Mouse (Mus musculus) retina, postnatal 1 day (tissue): Measurements from ENCODE around the gene Lhx3.

Experiments
- DNase-seq: peaks from one replicate; pipeline ENCODE4 v3.0.0-alpha.2; 2012

The Lhx3 gene

DNA sequence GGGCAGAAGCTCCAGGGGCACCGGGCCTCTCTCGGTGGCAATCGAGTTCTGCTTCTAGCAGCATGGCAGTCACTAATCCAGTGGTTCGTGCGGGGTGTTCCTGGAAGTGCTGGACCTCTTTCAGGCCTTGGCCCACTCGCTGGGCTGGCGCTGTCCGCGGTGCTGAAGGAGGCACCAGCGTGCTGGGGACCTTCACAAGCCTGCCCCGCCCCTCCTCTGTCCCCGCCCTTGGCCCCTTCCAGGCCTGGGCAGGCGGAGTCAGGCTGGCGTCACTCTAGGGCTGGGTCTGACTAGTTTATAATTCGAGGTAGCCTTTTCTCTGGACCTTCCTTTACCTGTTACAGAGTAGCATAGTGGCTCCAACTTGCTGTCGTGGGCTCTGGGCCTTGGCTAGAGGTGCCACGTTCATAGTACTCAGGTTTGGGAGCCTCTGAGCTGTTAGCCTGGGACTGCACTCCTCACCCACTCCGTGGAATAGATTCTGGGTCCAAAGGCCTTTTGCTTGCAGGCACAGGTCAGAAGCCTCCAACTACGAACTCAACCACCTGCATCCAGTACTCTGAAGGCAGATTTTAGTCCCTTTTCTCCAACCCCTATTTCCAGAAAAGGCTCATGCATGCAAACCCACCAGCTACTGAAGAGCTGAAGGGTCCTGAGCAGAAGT lies at the start of gene Lhx3:
Gene Lhx3 (minus strand): TSS at position 164 of the 664 bp plus-strand sequence.
- peak; percentile 88 for DNase-seq

DNA sequence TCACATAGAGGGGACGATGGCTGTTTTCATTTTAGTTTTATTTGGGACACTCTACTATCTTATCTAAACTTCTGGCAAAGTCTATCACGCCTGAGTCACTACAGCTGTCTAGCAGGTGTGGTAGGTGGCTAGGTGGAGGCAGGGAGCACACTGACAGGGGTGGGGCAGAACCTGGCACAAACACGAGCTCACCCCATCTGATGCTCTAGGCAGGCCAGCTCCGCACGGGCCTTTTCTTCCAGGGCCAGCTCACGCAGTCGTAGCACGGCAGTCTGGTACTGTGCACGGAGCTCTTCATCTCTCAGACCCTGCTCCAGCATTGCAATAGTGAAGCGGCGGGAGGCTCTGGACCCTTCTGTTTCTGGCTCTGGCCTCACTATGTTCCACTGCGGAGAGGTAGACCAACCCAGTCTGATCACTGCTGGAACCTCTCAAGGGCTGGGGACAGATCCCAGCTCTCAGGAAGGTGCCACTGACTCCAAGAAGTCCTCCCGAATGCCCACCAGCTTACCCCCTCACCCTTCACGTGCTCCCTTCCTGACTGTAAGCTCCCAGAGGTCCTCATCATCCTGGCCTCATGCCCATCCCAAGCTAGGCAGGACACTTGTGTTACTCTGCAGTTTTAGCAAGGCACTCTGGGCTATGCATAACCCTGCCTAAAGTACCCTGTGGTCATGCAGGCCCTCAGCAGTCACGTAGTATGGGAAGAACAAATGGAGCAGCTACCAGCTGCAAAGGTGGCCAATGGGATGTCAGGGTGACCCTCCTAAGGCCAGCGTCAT lies 49.4 kb upstream of the Lhx3 start:
- DNase-seq: no peak

DNA sequence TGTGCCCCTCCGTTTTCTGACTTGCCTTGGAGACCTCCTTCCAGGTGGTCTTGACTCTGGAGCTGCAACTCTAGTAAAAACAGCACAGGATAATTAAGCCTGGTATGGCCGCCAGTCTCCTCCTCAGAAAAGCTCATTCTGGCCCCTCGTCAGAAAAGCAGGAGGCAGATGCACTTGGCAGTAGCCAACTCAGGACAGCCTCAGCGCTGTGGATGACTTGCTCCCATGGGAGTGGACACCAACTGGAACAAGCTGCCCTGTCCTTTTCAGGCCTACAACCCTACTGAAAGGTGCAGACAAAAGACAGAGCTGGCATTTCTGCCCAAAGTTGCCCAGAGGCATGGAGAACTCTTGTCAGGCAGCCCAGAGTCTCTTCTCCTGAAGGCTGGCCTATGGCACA lies 46.7 kb upstream of the Lhx3 start:
- no peak for DNase-seq

DNA sequence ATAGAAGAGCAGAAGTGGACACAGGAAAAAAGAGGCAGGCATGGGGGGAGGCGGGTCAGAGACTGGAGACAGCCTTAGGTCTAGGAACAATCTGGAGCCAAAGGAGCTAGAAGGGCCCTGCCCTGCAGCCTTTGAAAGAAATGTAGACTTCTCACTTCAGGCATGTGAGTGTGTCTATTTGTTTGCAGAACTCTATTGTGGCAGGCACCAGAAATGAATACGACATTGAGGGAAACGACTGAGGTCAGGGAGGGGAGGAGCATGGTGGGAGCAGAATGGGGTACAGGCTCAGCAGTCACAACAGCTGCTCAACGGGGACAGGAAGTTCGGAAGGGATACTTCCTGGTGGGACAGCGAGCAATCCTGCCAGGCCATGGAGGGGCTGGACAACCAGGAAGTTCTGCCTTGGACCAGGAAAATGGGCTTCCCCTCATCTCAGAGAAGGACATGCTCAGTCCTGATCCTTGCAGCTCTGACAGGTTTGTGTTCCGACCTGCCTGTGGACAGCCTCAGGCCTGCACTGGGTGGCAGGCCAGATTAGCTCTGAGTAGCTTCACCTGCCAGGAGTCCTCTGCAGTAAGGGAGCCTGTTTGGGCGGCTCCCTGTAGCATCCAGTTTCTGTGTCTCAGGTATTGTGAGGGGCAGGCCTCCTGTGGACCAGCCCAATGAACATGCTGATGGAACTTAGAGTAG lies 44.6 kb upstream of the Lhx3 start:
- DNase-seq: no peak

DNA sequence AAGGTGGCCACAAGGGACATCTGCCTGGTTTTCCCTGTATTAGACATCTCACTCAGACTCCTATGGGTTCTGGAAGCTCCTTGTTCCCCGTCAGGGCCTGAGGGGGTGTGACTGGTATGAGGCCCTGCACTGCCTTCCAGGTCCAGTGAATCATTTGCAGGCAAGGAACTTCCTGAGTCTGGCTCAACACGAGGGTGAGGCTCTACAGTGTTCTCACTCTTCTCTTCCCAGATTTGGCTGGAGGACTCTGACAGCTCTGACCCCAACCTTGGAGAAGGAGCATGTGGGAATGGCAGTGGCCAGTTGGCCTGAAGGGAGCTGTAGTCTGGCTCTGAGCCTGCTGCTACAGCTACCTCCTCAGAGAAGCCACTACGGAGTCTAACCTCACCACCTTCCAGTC lies 39.4 kb upstream of the Lhx3 start:
- no peak for DNase-seq

GRCm38 (mm10) chr2:26240841-26241240 lies 32.8 kb upstream of the Lhx3 start:
- DNase-seq: peak; percentile 49

- DNase-seq: peak; percentile 17
Measured at GRCm38 (mm10) chr2:26240330-26240729, 32.2 kb upstream of the Lhx3 start.

GRCm38 (mm10) chr2:26237290-26237782 lies 29.2 kb upstream of the Lhx3 start, which contains the start of gene Qsox2:
Gene Qsox2, minus strand, starts transcription at chr2:26237525.
- DNase-seq: peak; percentile 97

DNA sequence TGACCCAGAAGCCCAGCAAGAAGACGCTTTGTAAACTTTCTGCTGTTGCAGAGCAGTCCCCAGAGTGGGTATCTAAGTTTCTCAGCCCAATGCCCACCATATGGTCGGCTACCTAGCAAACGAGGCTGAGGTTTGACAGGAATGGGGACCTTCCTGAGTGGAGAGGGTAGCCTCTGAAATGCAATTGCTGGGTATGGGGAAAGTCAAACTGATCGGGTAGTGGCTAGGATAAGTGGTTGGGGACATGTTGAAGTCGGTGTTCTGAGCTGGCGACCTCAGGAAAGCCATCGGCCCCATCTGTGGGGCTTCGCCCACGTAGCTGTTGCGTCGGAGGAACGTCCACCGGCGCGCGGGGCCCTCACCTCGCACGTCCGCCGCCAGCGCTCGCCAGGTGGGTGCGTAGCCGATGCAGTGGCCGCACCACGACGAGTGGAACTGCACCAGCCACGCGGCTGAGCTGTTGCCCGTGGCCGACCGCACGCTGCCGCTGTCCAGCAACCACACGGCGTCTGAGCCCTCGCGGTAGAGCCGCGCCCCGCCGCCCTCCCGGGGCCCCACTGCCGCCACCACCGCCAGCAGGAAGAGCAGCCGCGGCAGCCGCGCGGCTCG lies 28.7 kb upstream of the Lhx3 start:
- no peak for DNase-seq

GRCm38 (mm10) chr2:26234771-26235170 lies 26.7 kb upstream of the Lhx3 start:
- DNase-seq: no peak

DNA sequence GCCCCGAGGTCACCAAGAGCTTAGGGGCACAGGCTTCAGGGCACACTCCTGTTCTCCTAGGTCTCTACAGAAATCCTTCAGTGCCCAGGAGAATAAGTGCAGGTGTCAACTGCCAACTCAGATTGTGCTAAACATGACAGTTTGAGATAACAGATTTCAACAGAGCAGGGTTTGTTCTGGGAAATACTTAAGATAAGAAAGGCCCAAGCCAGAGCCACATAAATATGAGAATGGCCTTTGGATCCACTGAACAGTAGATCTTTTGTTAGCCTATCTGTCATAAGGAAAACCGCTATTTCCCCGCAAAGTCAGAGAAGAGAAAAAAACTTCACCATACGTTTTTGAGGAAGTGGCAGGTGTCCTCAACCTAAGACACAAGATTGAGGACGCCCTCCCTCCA lies 26.2 kb upstream of the Lhx3 start:
- DNase-seq: no peak

DNA sequence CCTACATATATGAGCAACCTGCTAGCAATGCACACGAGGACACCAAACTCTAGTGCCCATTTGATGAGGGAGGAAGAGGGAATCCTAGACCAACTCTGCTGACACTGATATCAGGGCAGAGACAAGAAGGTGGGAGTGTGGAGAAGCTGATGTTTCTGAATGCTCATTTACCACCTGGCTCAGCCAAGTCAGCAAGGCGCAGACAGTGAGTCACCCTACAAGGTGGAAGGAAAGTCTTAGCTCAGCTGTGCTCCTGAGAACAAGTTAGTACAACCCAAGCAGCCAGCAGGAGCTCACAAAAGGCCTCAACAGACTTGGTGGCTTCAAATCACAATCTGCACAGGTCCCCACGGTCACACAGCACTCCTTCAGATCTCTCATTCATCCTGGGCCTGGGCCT lies 23.3 kb upstream of the Lhx3 start:
- no peak for DNase-seq

DNA sequence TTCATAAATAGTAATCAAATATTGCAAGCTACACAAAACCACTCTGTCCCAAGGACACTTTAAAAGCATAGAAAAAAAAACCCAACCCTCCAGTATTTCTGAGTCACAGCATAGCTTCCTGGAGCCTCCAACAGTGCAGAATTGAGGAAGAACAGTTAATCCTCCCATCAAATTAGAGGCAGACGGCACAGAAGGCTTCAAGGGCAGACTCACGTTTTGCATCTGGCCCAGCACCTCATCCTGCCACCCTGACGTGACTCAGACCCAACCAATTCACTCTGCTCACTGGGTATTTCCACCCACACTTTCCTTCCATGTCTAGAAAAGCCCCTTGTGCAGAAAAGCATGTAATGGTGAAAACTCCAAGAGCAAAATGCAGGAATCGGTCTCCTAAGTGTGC lies 22.2 kb upstream of the Lhx3 start:
- no peak for DNase-seq

- peak; percentile 81 for DNase-seq
Measured at GRCm38 (mm10) chr2:26227788-26228187, 19.7 kb upstream of the Lhx3 start.

DNA sequence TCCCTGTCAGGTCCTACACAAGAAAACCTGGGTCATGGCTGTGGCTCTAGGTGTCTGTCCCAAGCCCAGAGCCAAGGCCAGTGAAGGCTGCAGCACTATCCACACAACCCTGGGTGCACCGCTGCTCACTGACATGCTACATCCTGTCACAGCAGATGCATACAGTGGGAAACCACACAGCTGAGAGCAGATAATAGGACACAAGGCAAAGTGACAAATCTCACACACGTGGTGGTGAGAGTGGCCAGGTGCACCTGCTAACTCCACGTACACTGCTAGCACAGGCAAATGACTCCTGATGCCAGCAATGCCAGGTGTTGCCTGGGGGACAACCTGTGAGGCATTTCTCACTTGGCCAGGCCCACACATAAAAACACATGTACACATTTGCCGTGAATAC lies 17.2 kb upstream of the Lhx3 start:
- no peak for DNase-seq

- DNase-seq: no peak
Measured at GRCm38 (mm10) chr2:26223961-26224360, 15.9 kb upstream of the Lhx3 start.

GRCm38 (mm10) chr2:26214526-26214925 lies 6.4 kb upstream of the Lhx3 start:
- DNase-seq: peak; percentile 76

DNA sequence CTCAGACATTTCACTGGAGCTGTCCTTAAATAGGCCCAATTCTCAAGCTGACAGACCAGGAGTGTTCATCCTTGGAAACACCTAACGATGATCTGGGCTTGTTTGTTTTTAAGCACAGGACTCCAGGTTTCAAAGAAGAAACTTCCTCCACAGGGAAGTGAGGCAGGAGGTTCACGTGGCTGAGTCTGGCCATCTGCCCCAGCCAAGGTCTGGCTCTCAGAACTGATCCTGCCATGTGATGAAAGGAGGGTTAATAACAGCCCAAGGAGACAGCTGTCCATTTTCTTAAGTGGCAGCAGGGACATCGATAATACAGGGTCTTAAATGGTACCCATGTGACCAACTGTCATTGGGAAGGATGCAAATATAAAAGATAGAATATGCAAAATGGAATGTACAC lies 1.5 kb upstream of the Lhx3 start:
- DNase-seq: peak; percentile 34

DNA sequence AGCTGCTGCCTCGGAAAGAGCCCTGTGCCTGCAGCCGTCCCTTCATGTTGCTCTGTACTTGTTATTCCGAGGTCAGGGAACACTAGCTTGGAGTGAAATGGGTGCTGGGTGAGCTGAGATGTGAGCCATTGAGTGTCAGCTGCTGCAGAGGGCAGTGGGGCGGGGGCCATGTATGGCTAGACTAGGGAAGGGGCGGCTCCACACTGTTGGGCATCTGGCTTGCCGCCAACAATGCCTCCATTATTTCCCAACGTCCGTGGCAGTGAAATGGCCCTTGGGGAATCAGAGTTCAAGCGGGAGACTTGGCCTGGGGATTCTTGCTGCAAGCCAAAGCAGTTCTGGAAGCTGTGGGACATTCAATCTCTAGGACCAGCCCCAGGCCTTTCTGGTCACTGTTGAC lies 530 bp downstream of the Lhx3 start:
- peak; percentile 67 for DNase-seq

GRCm38 (mm10) chr2:26205761-26206160 lies 2.3 kb downstream of the Lhx3 start:
- no peak for DNase-seq

DNA sequence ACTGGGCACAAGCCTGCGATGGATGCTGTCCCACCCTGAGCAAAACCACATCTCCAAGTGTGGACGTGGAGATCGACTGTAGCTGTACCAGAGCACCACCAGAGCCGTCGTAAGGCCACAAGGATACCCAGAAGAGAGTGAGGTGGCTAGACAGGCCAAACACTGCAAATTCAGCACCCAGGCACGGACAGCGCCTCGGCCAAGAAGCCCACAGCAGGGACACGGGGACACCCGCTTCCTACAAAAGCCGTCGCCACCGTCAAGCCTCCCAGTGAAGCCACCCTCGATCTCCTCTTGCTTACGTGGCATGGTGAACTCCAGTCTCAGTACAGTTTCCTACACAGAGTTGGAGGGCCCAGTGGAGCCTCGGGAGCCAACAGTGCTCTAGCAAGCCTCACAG lies 3.0 kb downstream of the Lhx3 start:
- peak; percentile 59 for DNase-seq

- DNase-seq: peak; percentile 47
Measured at GRCm38 (mm10) chr2:26202849-26203475, 5.1 kb downstream of the Lhx3 start.
